Mouse (Mus musculus) B cell, adult 2 months (primary cell): Measurements from ENCODE around the gene Spem2.
A peak's percentile ranks its signal among the peaks of the same experiment; 100 is the strongest.

Experiments used
- DNase-seq, 2 experiments: peaks; one replicate each; pipeline ENCODE4 v3.0.0; 2022

The Spem2 gene

DNA sequence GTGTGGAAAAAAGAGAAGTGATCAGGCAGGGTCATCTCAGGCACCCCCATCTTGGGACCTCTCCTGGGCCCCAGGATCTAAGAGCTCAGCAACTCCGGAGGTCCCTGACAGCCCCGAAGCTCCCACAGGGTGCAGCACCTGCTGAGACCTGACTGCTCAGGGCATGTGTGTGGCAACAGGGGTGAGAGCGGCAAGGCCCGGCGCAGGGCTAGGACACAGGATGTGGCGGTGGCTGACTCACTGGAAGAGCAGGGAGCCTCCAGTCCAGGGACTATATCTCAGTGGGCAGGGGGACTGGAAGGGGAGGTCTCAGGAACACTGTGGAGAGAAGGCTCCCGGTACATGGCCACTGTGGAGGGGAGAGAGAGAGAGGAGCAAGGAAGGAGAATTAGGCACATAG, 20.3 kb downstream of the Spem2 start:
- no peak for DNase-seq

DNA sequence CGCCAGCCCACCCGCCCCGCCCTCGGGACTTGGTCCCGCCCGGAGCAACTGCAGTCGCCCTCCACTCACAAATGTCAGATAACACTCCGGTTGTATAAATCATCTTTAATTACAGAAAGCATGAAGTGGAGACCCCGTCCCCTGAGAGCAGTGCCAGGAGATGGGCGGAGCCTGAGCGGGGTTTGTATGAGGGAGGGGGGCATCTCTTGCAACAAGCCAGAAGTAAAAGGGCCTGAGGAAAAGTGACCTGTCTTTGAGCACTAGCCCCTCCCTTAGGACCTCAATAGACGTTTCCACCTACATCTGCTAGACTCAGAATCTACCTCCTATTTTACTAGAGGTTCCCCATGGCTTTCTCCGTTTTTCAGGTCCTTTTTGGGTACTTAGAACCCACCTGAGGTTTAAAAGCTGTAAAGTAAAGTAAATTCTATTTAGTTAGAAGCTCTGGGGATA, 22.3 kb downstream of the Spem2 start:
- no peak for DNase-seq

DNA sequence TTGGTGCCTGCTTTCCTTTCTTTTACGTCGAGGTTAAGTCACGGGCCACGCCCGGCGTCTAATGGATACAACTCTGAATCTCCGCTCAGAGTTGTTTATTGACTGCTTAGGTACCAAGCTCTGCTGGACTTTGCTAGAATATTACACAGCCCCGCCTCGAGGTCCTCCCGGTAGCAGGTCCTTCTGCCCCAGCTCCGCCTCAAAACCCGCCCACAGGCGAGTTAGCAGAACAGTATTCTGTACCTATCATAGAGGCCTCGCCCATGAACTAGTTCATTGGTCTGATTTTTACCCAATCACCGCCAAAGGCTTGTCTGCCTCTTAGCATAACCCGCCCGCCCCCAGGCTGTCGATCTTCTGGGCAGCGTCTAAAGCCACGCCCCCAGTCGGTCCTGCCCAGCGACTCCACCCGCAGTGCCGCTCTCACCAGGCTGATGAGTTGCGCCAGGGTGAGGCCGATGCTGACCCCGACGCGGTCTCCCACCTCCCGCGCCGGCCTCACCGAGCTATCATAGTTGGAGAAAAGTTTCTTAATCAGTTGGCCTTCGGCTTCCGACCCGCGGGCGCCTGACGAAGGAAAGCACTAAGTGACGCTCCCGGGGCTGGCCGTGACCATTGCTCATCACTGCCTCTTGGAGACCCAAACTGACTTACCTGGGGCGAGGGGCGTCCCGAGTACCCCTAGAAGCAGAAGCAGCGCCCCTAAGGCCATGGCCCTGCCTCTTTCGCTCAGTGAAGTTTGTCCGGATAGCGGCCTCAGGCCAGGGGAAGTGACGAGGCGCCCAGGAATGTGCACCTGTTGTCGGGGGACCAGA, 22.9 kb downstream of the Spem2 start, which contains the start of gene Chrnb1:
Gene Chrnb1 (minus strand): TSS at position 776 of the 815 bp plus-strand sequence.
- DNase-seq, result peak; percentile 91 to 94

DNA sequence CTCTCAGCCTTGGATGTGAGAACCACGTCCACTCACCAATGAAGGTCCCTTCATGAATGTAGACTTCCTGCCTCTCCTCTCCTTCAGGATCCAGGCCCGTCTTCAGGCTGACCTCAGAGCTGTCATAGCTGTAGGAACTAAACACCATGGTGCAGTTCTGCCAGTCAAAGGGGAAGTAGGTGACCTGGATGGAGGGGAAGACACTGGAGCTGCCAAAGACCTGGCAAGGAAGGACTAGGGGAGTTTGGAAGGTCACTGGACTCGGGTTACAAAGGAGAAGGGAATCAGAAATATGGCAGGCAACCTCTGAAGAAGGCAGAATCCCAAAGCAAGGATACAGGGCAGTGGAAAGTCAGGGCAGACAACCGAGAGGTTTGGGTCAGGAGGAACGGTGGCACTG, 24.8 kb downstream of the Spem2 start:
- DNase-seq, result no peak

DNA sequence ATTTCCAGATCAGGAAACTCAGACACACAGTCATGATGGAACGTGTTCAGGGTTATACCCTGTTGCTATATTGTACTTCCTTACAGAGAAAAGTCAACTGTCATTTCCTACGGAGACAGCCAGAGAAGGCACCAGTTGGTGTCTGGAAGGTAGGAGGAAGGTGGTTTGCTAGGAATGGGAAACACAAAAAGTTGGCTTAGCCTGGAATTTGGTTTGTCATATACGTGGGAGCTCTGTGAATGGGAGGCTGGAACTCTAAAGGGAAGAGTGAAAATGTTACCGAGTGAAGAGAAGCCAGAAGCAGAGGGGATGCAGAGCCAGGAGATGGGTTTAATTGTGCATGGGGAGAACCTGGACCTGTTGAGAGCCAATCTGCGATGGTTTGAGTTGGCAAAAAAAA, 26.8 kb downstream of the Spem2 start:
- DNase-seq, result no peak

DNA sequence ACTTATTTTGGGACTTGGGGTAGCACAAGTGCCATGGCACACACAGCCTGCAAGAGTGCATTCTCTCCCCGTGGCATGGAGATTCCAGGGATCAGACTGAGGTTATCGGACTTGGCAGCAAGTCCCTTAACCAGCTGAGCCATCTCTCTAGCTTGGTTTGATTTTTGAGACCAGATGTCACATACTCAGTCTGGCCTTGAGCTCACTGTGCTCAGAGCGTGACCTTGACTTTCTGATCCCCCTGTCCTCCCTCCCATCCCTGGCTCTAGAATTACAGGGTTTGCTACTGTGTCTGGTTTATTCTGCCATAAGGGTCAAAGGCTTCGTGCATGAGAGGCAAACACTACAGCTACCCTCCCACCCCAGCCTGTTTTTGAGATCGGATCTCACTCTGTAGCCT, 28.8 kb downstream of the Spem2 start:
- DNase-seq, result no peak

DNA sequence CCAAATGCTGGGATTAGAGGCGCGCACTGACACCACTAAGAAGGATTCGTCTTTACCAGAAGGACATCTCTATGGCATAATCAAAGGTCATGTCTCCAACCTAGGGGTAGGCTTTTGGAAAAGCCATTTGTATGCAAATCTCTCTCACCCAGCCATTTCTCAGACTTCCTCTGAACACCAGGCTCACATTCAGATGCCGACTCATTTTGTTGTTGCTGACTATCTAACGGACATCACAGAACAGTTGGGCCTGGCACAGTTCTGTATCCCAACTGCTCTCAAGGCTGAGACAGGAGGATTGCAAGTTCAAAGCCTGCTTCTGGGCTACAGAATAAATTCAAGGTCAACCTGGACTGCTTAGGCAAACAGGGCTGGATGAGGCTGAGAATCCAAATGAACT, 31.0 kb downstream of the Spem2 start:
- DNase-seq, result no peak

DNA sequence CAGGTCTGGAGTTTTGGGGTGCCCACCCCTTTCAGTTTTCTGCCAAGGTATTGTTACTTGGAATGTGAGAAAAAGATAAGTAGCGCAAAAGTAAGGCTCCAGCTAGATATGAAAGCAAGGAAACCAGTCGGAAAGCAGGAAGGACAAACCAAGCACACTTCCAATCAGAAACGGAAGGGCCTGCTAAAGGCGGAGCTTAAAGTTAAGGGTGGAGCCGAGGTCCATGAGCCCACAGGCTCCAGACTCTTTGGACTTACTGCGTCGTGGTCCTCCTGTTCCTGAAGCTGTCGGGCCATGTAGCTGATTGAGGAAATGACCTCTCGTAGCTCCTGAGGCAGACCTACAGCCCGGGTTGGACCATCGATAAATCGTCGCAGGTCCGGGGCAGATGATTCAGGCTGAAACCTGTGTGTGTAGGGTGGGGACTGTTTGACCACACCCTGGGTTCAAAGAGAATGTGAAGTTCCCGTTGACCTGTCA, 33.4 kb downstream of the Spem2 start:
- no peak for DNase-seq

DNA sequence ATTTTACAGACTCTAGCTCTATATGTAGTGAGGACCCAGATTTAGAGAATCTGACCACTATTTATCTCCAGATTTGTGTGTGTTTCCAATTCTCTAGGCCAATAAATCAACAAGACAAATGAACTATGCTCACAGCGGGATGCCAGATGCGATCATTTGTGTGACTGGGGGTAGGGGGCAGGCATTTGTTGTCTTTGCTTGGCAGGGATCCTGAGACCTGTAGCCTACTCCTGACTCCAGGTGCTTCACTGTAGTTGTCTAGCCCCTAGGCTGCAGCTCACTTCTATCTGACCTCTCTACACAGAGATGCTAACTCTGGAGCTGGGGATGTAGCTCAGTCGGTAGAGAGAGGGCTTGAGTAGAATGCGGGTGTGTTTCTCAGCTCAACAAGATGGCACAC, 36.4 kb downstream of the Spem2 start:
- no peak for DNase-seq

DNA sequence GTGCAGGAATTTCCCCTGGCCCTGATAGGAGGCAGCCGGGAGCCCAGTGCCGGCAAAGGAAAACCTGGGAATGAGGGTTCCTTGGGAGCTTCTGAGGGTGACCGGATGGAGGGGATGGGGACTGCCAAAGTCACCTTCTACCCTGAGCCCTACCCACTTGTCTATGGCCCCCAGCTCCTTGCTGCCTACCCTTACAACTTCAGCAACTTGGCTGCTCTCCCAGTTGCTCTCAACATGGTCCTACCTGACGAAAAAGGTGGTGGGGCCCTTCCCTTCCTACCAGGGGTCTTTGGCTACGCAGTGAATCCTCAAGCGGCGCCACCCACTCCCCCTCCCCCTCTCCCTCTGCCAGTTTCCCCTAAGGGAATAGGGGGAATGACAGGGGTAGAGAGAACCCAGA, 39.3 kb downstream of the Spem2 start:
- no peak for DNase-seq

DNA sequence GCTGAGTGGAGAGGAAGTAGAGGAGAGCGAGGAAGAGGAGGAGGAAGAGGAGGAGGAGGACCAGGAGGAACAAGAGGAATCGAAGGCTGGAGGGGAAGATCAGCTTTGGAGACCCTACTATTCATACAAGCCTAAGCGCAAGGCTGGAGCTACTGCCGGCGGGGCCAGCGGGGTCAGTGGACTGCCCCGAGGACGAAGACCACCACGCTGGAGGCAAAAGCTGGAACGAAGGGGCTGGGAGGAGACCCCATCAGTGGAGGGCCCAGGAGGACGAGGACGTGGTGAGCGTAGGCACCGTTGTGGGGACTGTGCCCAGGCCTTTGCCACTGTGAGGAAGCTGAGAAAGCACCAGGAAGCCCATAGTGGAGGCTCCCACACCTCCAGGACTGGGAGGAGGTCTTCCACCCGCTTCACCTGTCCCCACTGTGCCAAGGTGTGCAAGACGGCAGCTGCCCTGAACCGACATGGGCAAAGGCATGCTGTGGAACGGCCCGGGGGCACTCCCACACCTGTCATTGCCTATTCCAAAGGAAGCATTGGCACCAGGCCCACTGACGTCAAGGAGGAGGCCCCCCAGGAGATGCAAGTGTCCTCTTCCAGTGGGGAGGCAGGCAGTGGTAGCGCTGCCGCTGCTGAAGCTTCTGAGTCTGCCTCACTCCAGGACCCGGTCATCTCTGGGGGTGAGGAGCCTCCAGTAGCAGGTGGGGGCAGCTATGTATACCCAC, 39.8 kb downstream of the Spem2 start:
- DNase-seq, result no peak

DNA sequence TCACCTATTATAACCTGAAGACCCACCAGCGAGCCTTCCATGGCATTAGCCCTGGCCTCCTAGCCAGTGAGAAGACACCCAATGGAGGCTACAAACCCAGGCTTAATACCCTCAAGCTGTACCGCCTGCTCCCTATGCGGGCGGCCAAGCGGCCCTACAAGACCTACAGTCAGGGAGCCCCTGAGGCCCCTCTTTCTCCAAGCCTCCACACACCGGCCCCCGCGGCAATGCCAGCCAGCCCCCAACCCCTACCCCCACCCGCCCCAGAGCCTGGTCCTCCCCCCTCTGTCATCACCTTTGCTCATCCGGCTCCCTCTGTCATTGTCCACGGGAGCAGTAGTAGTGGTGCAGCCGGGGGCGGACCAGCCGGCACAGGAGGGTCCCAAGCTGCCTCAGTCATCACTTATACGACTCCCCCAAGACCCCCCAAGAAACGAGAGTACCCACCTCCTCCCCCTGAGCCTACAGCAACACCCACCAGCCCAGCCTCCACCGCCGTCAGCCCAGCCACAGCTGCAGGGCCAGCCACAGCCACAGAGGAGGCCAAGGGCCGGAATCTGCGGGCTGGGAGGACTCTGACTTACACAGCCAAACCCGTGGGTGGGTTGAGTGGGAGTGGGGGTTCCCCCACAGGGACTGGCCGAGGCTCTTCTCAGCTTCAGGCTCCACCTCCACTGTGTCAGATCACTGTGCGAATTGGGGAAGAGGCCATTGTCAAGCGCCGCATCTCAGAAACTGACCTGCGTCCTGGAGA, 40.6 kb downstream of the Spem2 start:
- no peak for DNase-seq

DNA sequence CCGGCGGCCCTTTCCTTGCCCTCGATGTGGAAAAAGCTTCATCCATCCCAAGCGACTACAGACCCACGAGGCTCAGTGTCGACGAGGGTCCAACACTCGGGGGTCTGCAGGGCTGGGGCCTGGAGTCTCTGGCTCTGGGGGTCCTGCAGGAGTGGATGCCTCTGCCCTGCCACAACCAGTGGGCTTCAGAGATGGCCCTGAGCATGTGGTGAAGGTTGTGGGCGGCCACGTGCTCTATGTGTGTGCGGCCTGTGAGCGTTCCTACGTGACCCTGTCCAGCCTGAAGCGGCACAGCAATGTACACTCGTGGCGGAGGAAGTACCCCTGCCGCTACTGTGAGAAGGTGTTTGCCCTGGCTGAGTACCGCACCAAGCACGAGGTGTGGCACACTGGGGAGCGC, 41.8 kb downstream of the Spem2 start:
- DNase-seq, result no peak

DNA sequence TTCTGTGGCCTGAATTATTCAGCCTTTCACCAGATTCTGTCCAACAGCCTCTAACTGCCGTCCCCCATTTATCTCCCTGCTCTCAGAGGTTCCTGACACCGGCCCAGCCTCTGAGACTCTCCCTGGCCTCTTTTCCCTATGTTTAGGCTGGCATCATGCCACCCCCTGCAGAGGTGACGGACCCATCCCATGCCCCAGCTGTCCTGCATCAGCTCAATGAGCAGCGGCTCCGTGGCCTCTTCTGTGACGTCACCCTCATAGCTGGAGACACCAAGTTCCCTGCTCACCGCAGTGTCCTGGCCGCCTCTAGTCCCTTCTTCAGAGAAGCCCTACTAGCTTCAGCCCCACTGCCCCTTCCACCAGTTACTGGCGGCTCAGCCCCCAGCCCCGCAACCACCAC, 42.5 kb downstream of the Spem2 start:
- DNase-seq, result no peak

DNA sequence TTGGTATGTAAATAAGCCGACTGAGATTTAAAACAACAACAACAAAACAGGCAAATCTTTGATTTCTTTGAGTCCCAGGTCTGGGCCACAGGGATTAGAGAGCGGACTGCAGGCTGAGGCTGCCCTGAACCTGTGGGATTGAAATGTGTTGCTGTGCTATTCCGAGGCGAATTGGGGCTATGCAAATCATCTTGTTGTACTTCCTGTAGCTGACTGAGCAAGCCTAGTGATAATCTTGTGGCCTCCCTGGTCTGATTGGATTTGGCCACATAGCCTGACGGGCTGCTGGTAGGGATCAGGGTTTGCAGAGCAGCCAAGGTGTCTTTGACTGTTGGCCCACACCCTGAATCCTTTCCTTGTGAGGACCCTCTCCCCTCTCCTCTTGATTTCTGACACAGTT, 43.3 kb downstream of the Spem2 start:
- peak; percentile 47 for DNase-seq

DNA sequence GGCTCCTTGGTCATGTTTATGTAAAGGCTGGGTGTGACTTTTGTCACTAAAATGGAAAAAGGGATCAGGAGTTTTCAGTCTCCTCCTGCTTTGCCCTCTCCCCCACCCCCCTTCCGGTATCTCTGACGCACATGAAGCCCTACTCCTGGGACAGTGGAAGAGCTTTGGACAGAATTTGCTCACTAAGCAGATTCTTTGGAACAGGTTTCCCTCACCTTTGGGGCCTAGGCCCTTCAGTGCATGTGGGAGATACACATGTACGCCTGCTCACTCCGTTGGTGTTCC, 50.7 kb downstream of the Spem2 start:
- no peak for DNase-seq

DNA sequence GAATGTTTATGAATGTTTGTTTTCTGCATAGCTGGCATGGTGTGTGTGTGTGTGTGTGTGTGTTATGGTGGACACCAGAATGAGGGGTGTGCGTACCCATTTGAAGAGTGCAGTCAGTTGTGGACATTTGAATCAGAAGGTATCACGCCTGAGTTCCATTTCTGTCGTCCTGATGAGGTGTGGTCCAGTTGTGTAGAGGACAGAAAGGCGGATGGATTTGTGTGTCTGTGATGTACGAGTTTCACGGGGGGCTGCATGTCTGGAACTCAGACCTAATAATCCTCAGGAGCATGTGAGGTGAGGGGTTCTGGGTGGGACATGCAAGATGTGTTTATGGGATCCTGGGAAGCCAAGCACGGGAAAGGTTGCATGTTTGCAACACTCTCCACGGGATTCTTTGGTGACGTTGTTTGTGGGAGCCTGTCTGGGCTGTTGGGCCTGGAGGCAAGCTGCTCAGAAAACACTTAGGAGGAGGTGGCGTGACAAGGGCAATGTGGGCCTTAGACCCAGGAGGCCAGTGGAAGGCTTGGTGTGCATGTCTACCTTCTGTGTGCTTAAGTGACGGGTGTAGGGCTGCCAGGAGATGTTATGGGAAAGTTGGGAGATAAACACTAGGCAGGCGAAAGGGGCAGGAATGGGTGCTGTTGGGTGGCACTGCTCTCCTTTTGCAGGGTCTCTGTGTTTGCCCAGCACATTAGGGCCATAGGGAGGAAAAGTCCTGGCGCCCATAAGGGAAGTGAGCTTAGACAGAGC, 51.2 kb downstream of the Spem2 start:
- DNase-seq, result no peak
